Mouse (Mus musculus): Measurements from ENCODE around the gene Lag3.

Gene Lag3

DNA sequence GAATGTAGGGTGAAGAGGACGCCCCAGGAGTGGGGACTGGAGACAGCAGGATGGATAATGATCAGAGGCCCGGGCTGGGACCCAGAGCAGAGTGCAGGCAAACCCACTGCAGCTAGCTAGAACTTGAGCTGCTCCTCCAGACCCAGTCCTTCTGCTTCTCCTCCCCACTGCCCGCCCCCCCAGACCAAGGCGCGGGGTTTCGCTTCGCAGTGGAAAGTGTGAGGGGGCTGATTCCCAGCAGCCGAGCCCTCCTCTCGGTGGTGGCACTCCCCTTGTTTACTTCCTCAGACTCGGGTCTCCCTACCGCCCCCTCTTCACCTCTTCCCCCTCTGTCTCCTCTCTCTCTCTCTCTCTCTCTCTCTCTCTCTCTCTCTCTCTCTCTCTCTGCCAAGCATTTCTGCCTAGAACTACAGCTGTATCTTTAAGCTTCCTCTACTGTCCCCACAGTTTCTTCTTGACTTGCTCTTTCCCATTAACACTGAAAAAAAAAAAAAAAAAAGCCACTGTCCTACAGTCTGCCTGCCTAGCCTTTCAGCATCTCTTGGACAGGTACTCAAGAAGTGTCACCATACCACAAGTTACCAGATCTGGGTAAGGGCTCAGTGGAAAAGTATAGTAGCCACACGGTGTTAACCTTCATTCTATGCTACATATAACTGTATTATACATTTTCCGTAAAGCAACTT is at the start of gene Lag3:
TSS of gene Lag3 (minus strand) at position 173 of the 686 bp plus-strand sequence.
- DNase-seq (ENCODE audit: extremely low read depth, low read depth) = no peak

- DNase-seq (ENCODE audit: extremely low read depth, low read depth) = no peak
These were observed 49.5 kb upstream of the Lag3 start for GRCm38 (mm10) chr6:124961021-124961420.

GRCm38 (mm10) chr6:124959960-124960359 is 48.5 kb upstream of the Lag3 start:
- DNase-seq (ENCODE audit: extremely low read depth, low read depth) = no peak

DNA sequence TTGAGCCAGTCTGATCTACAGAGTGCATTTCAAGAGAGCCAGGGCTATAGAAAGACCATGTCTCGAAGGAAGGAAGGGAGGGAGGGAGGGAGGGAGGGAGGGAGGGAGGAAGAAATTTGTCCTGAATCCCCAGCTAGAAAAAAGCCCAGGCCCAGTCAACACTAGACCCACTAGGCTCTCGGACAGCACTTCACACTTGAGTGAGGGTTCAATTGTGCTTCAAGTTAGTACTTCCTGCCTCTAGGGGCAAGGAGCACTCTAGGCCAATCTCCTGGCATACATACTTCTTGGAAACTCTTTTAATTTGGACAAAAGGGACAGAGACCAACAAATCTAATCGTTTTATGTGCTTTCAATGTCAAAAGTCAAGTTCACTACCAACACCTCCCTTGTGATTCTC is 46.6 kb upstream of the Lag3 start:
- no peak for DNase-seq (ENCODE audit: extremely low read depth, low read depth)

- DNase-seq (ENCODE audit: extremely low read depth, low read depth) = no peak
These were observed 43.7 kb upstream of the Lag3 start for GRCm38 (mm10) chr6:124955212-124955611.

- no peak for DNase-seq (ENCODE audit: extremely low read depth, low read depth)
These were observed 42.6 kb upstream of the Lag3 start for GRCm38 (mm10) chr6:124953991-124954715.

DNA sequence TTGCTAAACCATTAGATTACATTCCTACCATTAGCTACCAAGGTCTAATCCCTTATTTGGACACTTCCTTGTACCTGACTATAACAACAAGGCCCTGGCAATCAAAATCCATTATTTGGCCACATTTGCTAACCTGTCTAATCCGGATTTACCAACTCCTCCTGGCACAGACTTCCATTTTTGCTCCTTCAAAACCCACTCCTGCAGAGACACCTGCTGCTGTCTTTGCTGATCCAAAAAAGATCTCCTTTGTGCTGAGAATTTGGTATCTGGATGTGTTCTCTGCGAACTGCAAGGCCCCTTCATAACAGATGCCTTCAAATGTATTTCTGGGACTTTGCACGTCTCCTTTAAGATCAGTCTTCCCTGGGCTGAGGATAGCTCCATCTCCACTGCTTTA is 32.0 kb upstream of the Lag3 start:
- no peak for DNase-seq (ENCODE audit: extremely low read depth, low read depth)

GRCm38 (mm10) chr6:124941679-124942078 is 30.2 kb upstream of the Lag3 start:
- no peak for DNase-seq (ENCODE audit: extremely low read depth, low read depth)

- no peak for DNase-seq (ENCODE audit: extremely low read depth, low read depth)
These were observed 27.0 kb upstream of the Lag3 start for GRCm38 (mm10) chr6:124938554-124938953.

GRCm38 (mm10) chr6:124937493-124937892 is 26.0 kb upstream of the Lag3 start:
- DNase-seq (ENCODE audit: extremely low read depth, low read depth) = no peak

DNA sequence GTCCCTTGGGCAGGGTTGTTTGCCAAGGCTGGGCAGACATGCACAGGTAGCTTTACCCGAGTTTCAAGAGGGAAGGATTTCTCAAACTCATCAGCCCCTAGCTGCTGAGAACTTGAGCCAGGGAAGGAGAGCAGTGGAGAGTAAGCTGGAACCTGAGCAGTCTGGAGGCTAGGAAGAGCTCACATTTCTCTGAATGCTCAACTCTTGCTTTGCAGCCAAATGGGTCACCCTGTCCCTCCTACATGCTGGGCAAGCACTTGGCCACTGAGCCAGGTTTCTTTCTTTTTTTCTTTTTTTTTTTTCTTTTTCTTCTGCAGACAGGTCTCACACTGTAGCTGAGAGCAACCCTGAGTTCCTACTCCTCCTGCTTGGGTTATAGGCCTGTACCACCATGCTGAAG is 25.2 kb upstream of the Lag3 start:
- DNase-seq (ENCODE audit: extremely low read depth, low read depth) = no peak

- DNase-seq (ENCODE audit: extremely low read depth, low read depth) = no peak
These were observed 23.2 kb upstream of the Lag3 start for GRCm38 (mm10) chr6:124934670-124935069.

- DNase-seq (ENCODE audit: extremely low read depth, low read depth) = no peak
These were observed 21.6 kb upstream of the Lag3 start for GRCm38 (mm10) chr6:124933127-124933526.

- no peak for DNase-seq (ENCODE audit: extremely low read depth, low read depth)
These were observed 20.8 kb upstream of the Lag3 start for GRCm38 (mm10) chr6:124932314-124932695.

GRCm38 (mm10) chr6:124931525-124932313 is 20.2 kb upstream of the Lag3 start:
- peak; percentile 36 for DNase-seq (ENCODE audit: extremely low read depth, low read depth)

GRCm38 (mm10) chr6:124930754-124931524 is 19.4 kb upstream of the Lag3 start, which contains the start of gene Mlf2:
Gene Mlf2, plus strand, starts transcription at chr6:124931386.
- peak; percentile 90 for DNase-seq (ENCODE audit: extremely low read depth, low read depth)

DNA sequence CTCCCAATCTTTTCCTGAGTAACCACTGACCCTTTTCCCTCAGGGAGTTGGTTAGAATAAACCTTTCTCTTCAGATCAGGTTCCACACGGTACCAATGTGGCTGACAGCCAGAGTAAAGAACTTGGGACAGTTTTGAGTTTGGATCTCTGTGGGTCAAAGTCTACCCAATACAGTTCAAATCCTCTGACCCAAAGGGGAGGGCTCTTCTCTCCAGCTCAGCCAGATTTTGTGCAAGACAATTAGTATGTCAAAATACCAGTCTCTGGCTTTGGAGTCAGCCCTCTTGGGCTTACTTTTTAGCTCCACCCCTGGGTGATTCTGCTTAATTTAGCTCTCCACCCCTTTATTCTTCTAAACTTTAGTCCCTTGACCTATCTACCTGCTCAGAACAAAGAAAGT is 18.7 kb upstream of the Lag3 start:
- DNase-seq (ENCODE audit: extremely low read depth, low read depth) = peak; percentile 14

GRCm38 (mm10) chr6:124925941-124926340 is 14.4 kb upstream of the Lag3 start:
- DNase-seq (ENCODE audit: extremely low read depth, low read depth) = no peak

- DNase-seq (ENCODE audit: extremely low read depth, low read depth) = no peak
These were observed 13.8 kb upstream of the Lag3 start for GRCm38 (mm10) chr6:124925173-124925793.

DNA sequence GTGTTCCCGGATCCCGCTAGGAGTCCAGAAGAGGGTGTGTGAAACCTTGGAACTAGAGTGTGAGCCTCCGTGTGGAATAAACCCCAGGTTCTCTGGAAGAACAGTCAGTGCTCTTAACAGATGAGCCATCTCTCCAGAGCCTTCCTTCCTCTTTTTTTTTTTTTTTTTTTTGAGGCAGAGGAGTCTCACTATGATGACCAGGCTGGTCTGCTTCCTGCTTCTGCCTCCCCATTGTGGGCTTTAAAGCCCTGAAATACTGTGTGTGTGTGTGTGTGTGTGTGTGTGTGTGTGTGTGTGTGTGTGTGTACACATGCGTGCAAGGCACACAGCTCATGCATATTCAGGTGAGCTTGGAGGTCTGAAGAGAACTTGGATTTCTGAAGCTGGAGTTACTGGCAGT is 10.0 kb upstream of the Lag3 start:
- DNase-seq (ENCODE audit: extremely low read depth, low read depth) = no peak
